Mouse (Mus musculus): ENCODE measurements around the gene Eef1a1.

GRCm38 (mm10) chr9:78475873-78476272 is 13.1 kb downstream of the Eef1a1 start:
- TF ChIP-seq CTCF (IDR thresholded peaks at IDR 0.05) (no peak), EP300 (IDR thresholded peaks at IDR 0.05; ENCODE audit: insufficient read depth, low read depth, low read length) (no peak), POLR2A (IDR thresholded peaks at IDR 0.05; ENCODE audit: insufficient read depth, low read depth, low read length) (peak; percentile 9; the same call in 1 of the 2 replicates)
